Mouse (Mus musculus): ENCODE results near the gene Znrf1. TPM values are rescaled to one million over a fixed set of nuclear protein-coding genes. Genes with fewer than 3 reads are reported as not detected.
A peak's percentile ranks its signal among the peaks of the same experiment; 100 is the strongest.

Gene Znrf1
- polyA plus RNA-seq, 1 experiment: 88.8 TPM

- H3K4me3 ChIP-seq (ENCODE audit: insufficient read depth, low read length): no peak overlapping the region
- TF ChIP-seq CTCF (IDR thresholded peaks at IDR 0.05; ENCODE audit: low read depth, low read length) (no peak), POLR2A (IDR thresholded peaks at IDR 0.05; ENCODE audit: borderline replicate concordance, low read depth, low read length) (no peak)
- peaks cover 21% of the 10 kb centered on the region for H3K4me1 ChIP-seq (ENCODE audit: control insufficient read depth, insufficient read depth, low read length)
- no peak overlapping the region for H3K27ac ChIP-seq (ENCODE audit: insufficient read depth, low read depth, low read length)
Observed at GRCm38 (mm10) chr8:111510401-111510800, 25.5 kb upstream of the Znrf1 start.

GRCm38 (mm10) chr8:111512941-111513340, 23.0 kb upstream of the Znrf1 start:
- H3K4me3 ChIP-seq (ENCODE audit: insufficient read depth, low read length): no peak overlapping the region
- H3K4me1 ChIP-seq (ENCODE audit: control insufficient read depth, insufficient read depth, low read length): peaks cover 21% of the 10 kb centered on the region
- TF ChIP-seq CTCF (IDR thresholded peaks at IDR 0.05; ENCODE audit: low read depth, low read length) (no peak), POLR2A (IDR thresholded peaks at IDR 0.05; ENCODE audit: borderline replicate concordance, low read depth, low read length) (no peak)
- H3K27ac ChIP-seq (ENCODE audit: insufficient read depth, low read depth, low read length): no peak overlapping the region

DNA sequence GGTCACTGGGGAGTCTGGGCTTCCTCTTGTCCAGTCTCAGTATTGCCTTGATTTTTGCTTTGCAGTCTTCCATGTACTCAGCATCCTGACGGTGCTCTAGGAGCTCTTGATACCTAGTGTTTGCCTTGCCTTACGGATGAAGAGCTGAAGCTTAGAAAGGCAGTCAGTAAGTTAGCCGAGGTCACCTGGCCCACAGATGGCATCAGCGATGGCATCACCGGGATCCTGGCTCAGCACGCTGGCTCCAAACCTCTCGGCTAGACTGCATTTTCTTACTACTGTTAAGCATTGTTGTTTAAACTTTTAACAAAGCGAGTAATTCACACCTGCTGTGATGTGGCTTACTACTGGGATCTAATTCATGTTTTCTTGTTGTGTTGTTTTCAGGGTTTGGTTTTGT, 22.5 kb upstream of the Znrf1 start:
- H3K4me1 ChIP-seq (ENCODE audit: control insufficient read depth, insufficient read depth, low read length): peaks cover 20% of the 10 kb centered on the region
- H3K27ac ChIP-seq (ENCODE audit: insufficient read depth, low read depth, low read length): no peak overlapping the region
- no peak overlapping the region for H3K4me3 ChIP-seq (ENCODE audit: insufficient read depth, low read length)
- TF ChIP-seq POLR2A (IDR thresholded peaks at IDR 0.05; ENCODE audit: borderline replicate concordance, low read depth, low read length) (no peak), CTCF (IDR thresholded peaks at IDR 0.05; ENCODE audit: low read depth, low read length) (no peak)

GRCm38 (mm10) chr8:111516451-111517035, 19.4 kb upstream of the Znrf1 start:
- no peak overlapping the region for H3K4me3 ChIP-seq (ENCODE audit: insufficient read depth, low read length)
- TF ChIP-seq CTCF (IDR thresholded peaks at IDR 0.05; ENCODE audit: low read depth, low read length) (no peak), POLR2A (IDR thresholded peaks at IDR 0.05; ENCODE audit: borderline replicate concordance, low read depth, low read length) (no peak)
- no peak overlapping the region for H3K27ac ChIP-seq (ENCODE audit: insufficient read depth, low read depth, low read length)
- H3K4me1 ChIP-seq (ENCODE audit: control insufficient read depth, insufficient read depth, low read length): peaks cover 10% of the 10 kb centered on the region

GRCm38 (mm10) chr8:111517466-111517865, 18.4 kb upstream of the Znrf1 start:
- Histone ChIP-seq H3K4me3 (ENCODE audit: insufficient read depth, low read length) (no peak overlapping the region), H3K4me1 (ENCODE audit: control insufficient read depth, insufficient read depth, low read length) (peaks cover 9% of the 10 kb centered on the region), H3K27ac (ENCODE audit: insufficient read depth, low read depth, low read length) (no peak overlapping the region)
- no peak for TF ChIP-seq CTCF (IDR thresholded peaks at IDR 0.05; ENCODE audit: low read depth, low read length)
- no peak for TF ChIP-seq POLR2A (IDR thresholded peaks at IDR 0.05; ENCODE audit: borderline replicate concordance, low read depth, low read length)

GRCm38 (mm10) chr8:111521713-111522429, 14.0 kb upstream of the Znrf1 start, which contains the start of gene Wdr59:
Gene Wdr59, minus strand, starts transcription at chr8:111522092.
- H3K27ac ChIP-seq (ENCODE audit: insufficient read depth, low read depth, low read length): no peak within 1 kb of the TSS
- peaks cover 28% of the 10 kb centered on the region for H3K4me1 ChIP-seq (ENCODE audit: control insufficient read depth, insufficient read depth, low read length)
- TF ChIP-seq CTCF (IDR thresholded peaks at IDR 0.05; ENCODE audit: low read depth, low read length) (no peak), POLR2A (IDR thresholded peaks at IDR 0.05; ENCODE audit: borderline replicate concordance, low read depth, low read length) (no peak)

DNA sequence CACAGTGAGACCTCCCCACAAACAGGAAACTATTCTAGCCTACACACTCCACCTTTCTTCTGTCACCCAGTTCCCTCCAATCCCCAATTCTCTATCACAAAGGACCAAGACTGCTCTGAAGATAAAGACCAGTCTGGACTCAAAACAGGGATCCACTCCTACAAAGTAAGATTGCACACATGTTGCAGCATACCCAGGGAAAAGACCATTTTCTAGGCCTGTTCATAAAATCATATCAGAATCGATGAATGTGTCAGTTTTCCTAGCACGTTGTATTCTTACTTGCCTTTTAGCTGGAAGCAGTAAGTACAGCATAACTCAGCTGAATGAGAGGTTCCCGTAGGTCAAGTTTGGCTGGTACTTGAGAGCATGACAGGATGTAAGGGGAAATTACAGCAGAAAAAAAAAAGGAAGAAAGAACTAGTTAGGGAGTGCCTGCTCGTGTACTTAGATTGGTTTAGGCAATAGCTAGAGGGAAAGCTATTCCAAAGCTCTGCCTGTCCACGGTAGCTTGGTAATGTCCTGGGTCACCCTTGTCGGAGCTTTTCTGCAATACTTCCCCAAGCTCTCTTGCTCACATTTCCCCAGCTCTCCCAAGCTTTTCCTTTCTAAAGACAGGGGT, 9.4 kb upstream of the Znrf1 start:
- Histone ChIP-seq H3K4me1 (ENCODE audit: control insufficient read depth, insufficient read depth, low read length) (peaks cover 29% of the 10 kb centered on the region), H3K4me3 (ENCODE audit: insufficient read depth, low read length) (peak overlapping the region; percentile 15; the same call in 1 of the 2 replicates), H3K27ac (ENCODE audit: insufficient read depth, low read depth, low read length) (peak overlapping the region; percentile 74)
- TF ChIP-seq CTCF (IDR thresholded peaks at IDR 0.05; ENCODE audit: low read depth, low read length) (no peak), POLR2A (IDR thresholded peaks at IDR 0.05; ENCODE audit: borderline replicate concordance, low read depth, low read length) (no peak)

More at GRCm38 (mm10) chr8:111521713-111522429, 14.0 kb upstream of the Znrf1 start, which contains the start of gene Wdr59:
- H3K4me3 ChIP-seq (ENCODE audit: insufficient read depth, low read length): peak within 1 kb of the TSS; percentile 84

DNA sequence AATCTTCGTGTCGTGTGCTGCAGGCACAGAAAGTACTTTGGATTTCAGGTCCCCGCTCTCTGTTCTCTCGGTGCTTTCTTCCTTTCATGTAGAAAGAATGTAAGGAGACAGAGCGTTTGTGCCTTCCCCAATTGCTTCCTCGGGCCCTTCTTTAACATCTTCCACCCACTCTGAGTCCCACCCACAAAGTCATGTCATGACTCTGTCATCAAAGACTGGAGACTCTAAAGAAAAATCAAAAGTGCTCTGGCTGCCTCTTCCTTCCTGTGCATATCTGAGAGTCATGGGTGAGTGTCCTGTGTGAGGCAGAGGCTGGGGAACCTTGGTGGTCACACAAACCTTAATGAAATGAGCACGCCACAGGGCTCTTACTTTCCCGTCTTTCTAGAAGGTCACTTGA, 8.7 kb upstream of the Znrf1 start:
- Histone ChIP-seq H3K27ac (ENCODE audit: insufficient read depth, low read depth, low read length) (peak overlapping the region; percentile 74), H3K4me1 (ENCODE audit: control insufficient read depth, insufficient read depth, low read length) (peaks cover 29% of the 10 kb centered on the region), H3K4me3 (ENCODE audit: insufficient read depth, low read length) (0 out of 2 replicates have a peak overlapping the region, but pooled peaks have one; percentile 15)
- TF ChIP-seq POLR2A (IDR thresholded peaks at IDR 0.05; ENCODE audit: borderline replicate concordance, low read depth, low read length) (no peak), CTCF (IDR thresholded peaks at IDR 0.05; ENCODE audit: low read depth, low read length) (no peak)

DNA sequence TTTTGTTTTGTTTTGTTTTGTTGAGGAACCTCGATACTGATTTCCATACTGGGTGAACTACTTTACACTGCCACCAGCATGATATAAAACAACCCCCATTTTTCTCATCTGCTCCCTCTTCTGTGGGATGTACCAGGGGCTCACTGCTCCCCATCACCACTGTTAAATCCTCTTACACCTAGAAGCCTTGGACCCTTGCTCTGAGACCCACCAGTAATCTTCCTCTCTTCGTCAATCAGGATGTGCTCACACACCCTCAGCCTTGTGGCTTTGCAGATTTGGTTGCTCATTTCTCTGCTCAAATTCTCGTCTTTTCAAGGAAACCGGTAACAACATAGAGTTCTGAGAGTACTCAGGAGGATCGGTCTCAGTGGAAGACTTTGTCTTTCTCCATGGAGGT, 7.8 kb upstream of the Znrf1 start:
- Histone ChIP-seq H3K27ac (ENCODE audit: insufficient read depth, low read depth, low read length) (no peak overlapping the region), H3K4me3 (ENCODE audit: insufficient read depth, low read length) (no peak overlapping the region), H3K4me1 (ENCODE audit: control insufficient read depth, insufficient read depth, low read length) (peaks cover 27% of the 10 kb centered on the region)
- TF ChIP-seq POLR2A (IDR thresholded peaks at IDR 0.05; ENCODE audit: borderline replicate concordance, low read depth, low read length) (no peak), CTCF (IDR thresholded peaks at IDR 0.05; ENCODE audit: low read depth, low read length) (no peak)

DNA sequence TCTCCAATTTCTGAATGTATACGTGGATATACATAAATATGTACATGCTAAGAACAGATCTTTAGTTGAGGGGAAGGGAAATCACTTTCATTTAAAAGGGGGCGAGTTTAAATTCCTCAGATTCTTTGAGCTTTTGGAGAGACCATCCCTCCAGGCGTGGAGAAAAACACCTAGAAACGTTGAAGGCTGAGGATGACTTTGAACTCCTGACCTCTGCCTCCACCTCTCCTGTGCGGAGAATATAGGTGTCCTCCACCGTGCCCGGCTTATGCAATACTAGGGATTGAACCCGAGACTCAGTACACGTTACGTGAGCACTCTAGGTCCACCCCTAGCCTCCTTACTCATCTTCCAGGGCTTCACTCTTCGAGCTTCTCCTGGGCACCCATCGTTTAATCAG, 4.7 kb upstream of the Znrf1 start:
- TF ChIP-seq CTCF (IDR thresholded peaks at IDR 0.05; ENCODE audit: low read depth, low read length) (no peak), POLR2A (IDR thresholded peaks at IDR 0.05; ENCODE audit: borderline replicate concordance, low read depth, low read length) (no peak)
- Histone ChIP-seq H3K4me1 (ENCODE audit: control insufficient read depth, insufficient read depth, low read length) (peaks cover 12% of the 10 kb centered on the region), H3K27ac (ENCODE audit: insufficient read depth, low read depth, low read length) (no peak overlapping the region), H3K4me3 (ENCODE audit: insufficient read depth, low read length) (no peak overlapping the region)

Data from bone marrow macrophage, adult 2 months (primary cell).